Mouse (Mus musculus) natural killer cell, adult 2 months (primary cell): ENCODE results near the gene Irs1.

Source experiments
- DNase-seq, 2 experiments: peaks; one replicate each; pipeline ENCODE4 v3.0.0; 2022; ENCODE audit warnings: low spot score in 2 of 2

The Irs1 gene

GRCm38 (mm10) chr1:82183913-82184442, 107.2 kb downstream of the Irs1 start:
- DNase-seq = no peak
